Mouse (Mus musculus) heart, embryonic 15.5 days (tissue): ENCODE data around the gene Ing5. TPM values are rescaled to one million over a fixed set of nuclear protein-coding genes. Genes with fewer than 3 reads are reported as not detected.
"Not testable (repeated sequence)": the region's sequence is repeated elsewhere in the genome, so short reads cannot be mapped to it uniquely, and the experiment has no call there.

Experiments
- ATAC-seq: fragments of 200-750 bp; cut with Nextera tagmentation; replicated peaks from 2 replicates; pipeline ENCODE4 v1.8.0; 2017; ENCODE audit warnings: low read depth, moderate TSS enrichment; ENCODE audit not compliant: insufficient number of reproducible peaks, insufficient read depth, low FRiP score
- H3K27ac ChIP-seq: fragments of 300-500 bp; sonication (generic); 2 replicates; pipeline ENCODE4 v1.5.1; 2015; ENCODE audit warnings: mild to moderate bottlenecking, inconsistent platforms
- H3K27me3 ChIP-seq: fragments of 300-500 bp; sonication (generic); 2 replicates; pipeline ENCODE4 v1.6.1; 2015; ENCODE audit warnings: inconsistent platforms
- H3K36me3 ChIP-seq: fragments of 300-500 bp; sonication (generic); 2 replicates; pipeline ENCODE4 v1.6.1; 2015; ENCODE audit warnings: mild to moderate bottlenecking, inconsistent platforms
- H3K4me1 ChIP-seq: fragments of 300-500 bp; sonication (generic); replicated peaks from 2 replicates; pipeline ENCODE4 v1.6.1; 2015; ENCODE audit warnings: inconsistent platforms
- H3K4me2 ChIP-seq: fragments of 300-500 bp; sonication (generic); 2 replicates; pipeline ENCODE4 v1.6.1; 2015; ENCODE audit warnings: inconsistent platforms, mild to moderate bottlenecking, moderate library complexity
- H3K4me3 ChIP-seq: fragments of 300-500 bp; sonication (generic); 2 replicates; pipeline ENCODE4 v1.5.1; 2015; ENCODE audit warnings: mild to moderate bottlenecking, inconsistent platforms
- H3K9ac ChIP-seq: fragments of 300-500 bp; sonication (generic); 2 replicates; pipeline ENCODE4 v1.6.1; 2015; ENCODE audit warnings: mild to moderate bottlenecking, inconsistent platforms
- H3K9me3 ChIP-seq: fragments of 300-500 bp; sonication (generic); replicated peaks from 2 replicates; pipeline ENCODE4 v1.6.1; 2016; ENCODE audit warnings: inconsistent platforms
- WGBS: fragments of 180-500 bp; shearing (Covaris S2); methylation state at CpG from one replicate; pipeline ENCODE4 v1.1.7; 2015; ENCODE audit warnings: mixed read lengths; 5-methylcytosine and 5-hydroxymethylcytosine counted together
- polyA plus RNA-seq: library from polyadenylated mRNA; unstranded; fragments of >200 nt; fragmentation: Nextera tagmentation; extraction: Ambion mirVana; gene quantifications from 2 replicates; pipeline ENCODE4 v1.2.1, GENCODE M21; 2015

The Ing5 gene
- 10.3 and 11.9 TPM in 2 replicates for polyA plus RNA-seq

DNA sequence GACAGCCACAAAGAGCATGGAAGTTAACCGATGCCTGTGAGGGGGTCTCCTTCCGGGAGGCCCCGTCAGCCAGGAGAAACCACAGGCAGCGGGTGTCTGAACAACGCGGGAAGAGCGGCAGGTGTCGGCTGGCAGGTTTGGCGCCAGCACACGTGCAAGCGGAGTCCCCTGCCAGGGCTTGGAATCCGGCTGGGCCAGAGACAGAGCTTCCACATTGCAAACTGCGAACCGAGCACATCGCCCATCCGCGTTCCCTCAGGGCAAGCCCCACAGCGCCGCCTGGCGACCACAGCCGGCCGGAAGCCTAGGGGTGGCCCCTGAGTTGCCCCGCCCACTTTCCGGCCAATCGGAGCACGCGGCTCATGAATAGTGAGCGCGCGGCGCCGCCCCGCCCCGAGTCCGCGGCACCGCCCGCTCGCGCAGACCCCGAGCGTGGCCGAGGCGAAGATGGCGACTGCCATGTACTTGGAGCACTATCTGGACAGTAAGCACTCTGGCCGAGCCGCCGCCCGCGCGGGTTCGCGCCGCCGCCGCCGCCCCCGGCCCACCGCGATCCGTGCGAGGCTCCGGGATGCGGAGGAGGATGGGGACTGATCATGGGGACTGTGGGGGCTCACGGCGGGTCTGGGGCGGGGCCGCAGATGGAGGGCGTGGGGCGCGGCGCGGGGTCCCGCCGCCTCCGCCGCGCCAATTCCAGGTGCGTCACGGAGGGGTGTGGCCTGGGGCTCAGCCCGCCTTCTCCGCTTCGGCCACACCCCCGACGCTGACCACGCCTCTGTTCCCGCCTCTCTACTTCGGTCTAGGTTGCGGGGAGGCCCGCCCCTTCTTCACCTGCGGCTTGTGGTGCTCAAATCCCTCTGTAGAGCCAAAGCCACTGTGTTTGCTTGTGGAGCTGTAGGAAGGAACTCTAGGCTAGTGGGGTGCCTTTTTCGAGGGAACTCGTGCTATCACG is at the start of gene Ing5:
Ing5 (plus strand) TSS at position 410 of the 952 bp plus-strand sequence.
- peak within 1 kb of the TSS; percentile 90 for H3K9ac ChIP-seq
- peak within 1 kb of the TSS; percentile 98 for H3K4me2 ChIP-seq
- WGBS: under 1% methylated on average over 93 of the region's 94 CpGs
- H3K36me3 ChIP-seq: peaks cover 31% of the 10 kb centered on the region
- peak; percentile 97 for ATAC-seq
- H3K27me3 ChIP-seq: no peaks in the 10 kb centered on the region
- peaks cover 34% of the 10 kb centered on the region for H3K4me1 ChIP-seq
- H3K4me3 ChIP-seq: peak within 1 kb of the TSS; percentile 94
- H3K9me3 ChIP-seq: no peaks in the 10 kb centered on the region
- H3K27ac ChIP-seq: peak within 1 kb of the TSS; percentile 98

DNA sequence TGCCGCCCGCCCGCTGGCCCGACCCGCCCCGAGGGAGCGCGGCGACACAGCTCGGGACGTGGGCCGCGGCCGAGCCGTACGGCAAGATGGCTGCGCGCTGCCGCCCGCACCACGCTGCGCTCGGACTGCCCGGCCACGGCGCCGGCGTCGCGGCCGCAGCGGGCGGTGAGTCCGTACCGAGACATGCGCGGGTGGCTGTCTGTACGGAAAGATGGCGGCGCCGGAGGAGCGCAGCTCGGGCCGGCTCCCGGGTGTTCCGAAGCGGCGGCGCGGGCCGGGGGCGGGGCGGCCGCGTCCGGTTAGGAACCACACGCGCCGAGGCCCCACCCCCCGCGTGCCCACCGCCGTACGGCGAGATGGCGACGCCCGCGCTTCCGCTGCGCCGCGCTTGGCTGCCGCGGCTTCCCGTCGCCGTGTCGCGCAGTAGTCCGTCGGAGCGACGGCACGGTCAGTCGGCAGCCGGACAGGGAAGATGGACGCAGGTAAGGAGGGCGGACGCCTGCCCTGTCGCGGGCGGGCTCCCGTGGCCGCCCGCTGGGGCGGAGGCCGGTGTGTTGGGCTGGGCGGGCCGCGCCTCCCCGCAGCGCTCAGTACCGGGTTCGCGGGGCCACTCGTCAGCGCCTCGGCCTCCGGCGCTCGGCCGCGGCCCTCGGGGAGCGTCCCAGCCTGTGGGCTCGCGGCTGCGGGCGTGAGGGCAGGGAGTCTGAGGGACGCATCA is 49.0 kb upstream of the Ing5 start, which contains the start of gene Thap4:
Thap4 (minus strand) TSS at position 292 of the 718 bp plus-strand sequence.
- Histone ChIP-seq H3K4me1 (peaks cover 22% of the 10 kb centered on the region), H3K27ac (peak within 1 kb of the TSS; percentile 88), H3K9ac (peak within 1 kb of the TSS; percentile 96), H3K9me3 (no peaks in the 10 kb centered on the region), H3K36me3 (peaks cover 5% of the 10 kb centered on the region; the same call in 1 of the 2 replicates), H3K4me2 (peak within 1 kb of the TSS; percentile 93), H3K27me3 (no peaks in the 10 kb centered on the region), H3K4me3 (peak within 1 kb of the TSS; percentile 98)
- WGBS: under 1% methylated on average over 121 of the region's 121 CpGs
- peak; percentile 92 for ATAC-seq

- WGBS: under 1% methylated on average over 13 of the region's 13 CpGs
- peak overlapping the region; percentile 93 for H3K4me2 ChIP-seq
- H3K9ac ChIP-seq: peak overlapping the region; percentile 96
- H3K27ac ChIP-seq: peak overlapping the region; percentile 88
- no peaks in the 10 kb centered on the region for H3K27me3 ChIP-seq
- ATAC-seq: no peak
- H3K4me1 ChIP-seq: peaks cover 22% of the 10 kb centered on the region
- no peaks in the 10 kb centered on the region for H3K9me3 ChIP-seq
- peak overlapping the region; percentile 98 for H3K4me3 ChIP-seq
- H3K36me3 ChIP-seq: no peaks in the 10 kb centered on the region
Observed at GRCm38 (mm10) chr1:93755291-93755610, 48.5 kb upstream of the Ing5 start.

GRCm38 (mm10) chr1:93755618-93756017 is 48.1 kb upstream of the Ing5 start:
- H3K4me1 ChIP-seq: peaks cover 22% of the 10 kb centered on the region
- H3K4me2 ChIP-seq: peak overlapping the region; percentile 93
- peak overlapping the region; percentile 88 for H3K27ac ChIP-seq
- no peak for ATAC-seq
- H3K27me3 ChIP-seq: no peaks in the 10 kb centered on the region
- H3K4me3 ChIP-seq: peak overlapping the region; percentile 98
- 30% methylated on average over 7 of the region's 7 CpGs for WGBS
- no peaks in the 10 kb centered on the region for H3K36me3 ChIP-seq
- H3K9ac ChIP-seq: peak overlapping the region; percentile 96
- no peaks in the 10 kb centered on the region for H3K9me3 ChIP-seq

- no peaks in the 10 kb centered on the region for H3K9me3 ChIP-seq
- H3K4me1 ChIP-seq: peaks cover 22% of the 10 kb centered on the region
- no peak overlapping the region for H3K27ac ChIP-seq
- ATAC-seq: no peak
- H3K4me3 ChIP-seq: 0 out of 2 replicates have a peak overlapping the region, but pooled peaks have one; percentile 98
- no peak overlapping the region; the same call in 1 of the 2 replicates for H3K4me2 ChIP-seq
- H3K27me3 ChIP-seq: no peaks in the 10 kb centered on the region
- H3K9ac ChIP-seq: no peak overlapping the region
- no peaks in the 10 kb centered on the region for H3K36me3 ChIP-seq
Observed at GRCm38 (mm10) chr1:93756154-93756553, 47.6 kb upstream of the Ing5 start.

DNA sequence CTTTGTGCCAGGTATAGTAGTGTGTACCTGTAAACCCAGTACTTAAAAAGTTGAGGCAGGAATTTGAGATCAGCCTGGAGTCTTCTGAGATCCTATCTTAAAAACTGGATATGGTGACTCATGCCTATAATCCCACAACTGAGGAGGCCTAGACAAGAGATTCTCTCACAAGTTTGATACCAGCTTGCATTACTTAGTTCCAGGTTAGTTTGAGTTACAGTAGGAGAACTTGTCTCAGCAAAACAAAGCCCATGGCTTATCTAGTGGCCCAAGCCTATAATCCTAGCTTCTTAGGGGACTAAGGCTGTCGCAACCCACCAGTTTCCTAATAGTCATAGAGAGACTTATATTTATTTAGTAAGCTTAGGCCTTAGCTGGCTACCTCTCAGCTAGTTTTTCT is 43.7 kb upstream of the Ing5 start:
- H3K36me3 ChIP-seq: no peaks in the 10 kb centered on the region
- no peaks in the 10 kb centered on the region for H3K27me3 ChIP-seq
- H3K4me3 ChIP-seq: no peak overlapping the region
- ATAC-seq: no peak
- no peak overlapping the region for H3K9ac ChIP-seq
- H3K4me1 ChIP-seq: peaks cover 12% of the 10 kb centered on the region
- 93% methylated on average over 1 of the region's 1 CpGs for WGBS
- no peak overlapping the region for H3K4me2 ChIP-seq
- no peak overlapping the region for H3K27ac ChIP-seq
- no peaks in the 10 kb centered on the region for H3K9me3 ChIP-seq

DNA sequence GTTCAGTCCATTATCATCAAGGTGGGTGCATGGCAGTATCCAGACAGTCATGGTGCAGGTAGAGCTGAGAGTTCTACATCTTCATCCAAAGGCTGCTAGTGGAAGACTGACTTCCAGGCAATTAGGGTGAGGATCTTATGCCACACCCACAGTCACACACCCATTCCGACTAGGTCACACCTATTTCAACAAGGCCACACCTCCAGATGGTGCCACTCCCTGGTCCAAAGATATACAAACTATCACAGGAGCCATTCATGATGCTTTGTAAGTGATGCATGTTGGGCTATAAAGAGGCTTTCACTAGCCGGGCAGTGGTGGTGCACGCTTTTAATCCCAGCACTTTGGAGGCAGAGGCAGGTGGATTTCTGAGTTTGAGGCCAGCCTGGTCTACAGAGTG is 40.2 kb upstream of the Ing5 start:
- ATAC-seq, H3K9ac ChIP-seq: not testable (repeated sequence)

DNA sequence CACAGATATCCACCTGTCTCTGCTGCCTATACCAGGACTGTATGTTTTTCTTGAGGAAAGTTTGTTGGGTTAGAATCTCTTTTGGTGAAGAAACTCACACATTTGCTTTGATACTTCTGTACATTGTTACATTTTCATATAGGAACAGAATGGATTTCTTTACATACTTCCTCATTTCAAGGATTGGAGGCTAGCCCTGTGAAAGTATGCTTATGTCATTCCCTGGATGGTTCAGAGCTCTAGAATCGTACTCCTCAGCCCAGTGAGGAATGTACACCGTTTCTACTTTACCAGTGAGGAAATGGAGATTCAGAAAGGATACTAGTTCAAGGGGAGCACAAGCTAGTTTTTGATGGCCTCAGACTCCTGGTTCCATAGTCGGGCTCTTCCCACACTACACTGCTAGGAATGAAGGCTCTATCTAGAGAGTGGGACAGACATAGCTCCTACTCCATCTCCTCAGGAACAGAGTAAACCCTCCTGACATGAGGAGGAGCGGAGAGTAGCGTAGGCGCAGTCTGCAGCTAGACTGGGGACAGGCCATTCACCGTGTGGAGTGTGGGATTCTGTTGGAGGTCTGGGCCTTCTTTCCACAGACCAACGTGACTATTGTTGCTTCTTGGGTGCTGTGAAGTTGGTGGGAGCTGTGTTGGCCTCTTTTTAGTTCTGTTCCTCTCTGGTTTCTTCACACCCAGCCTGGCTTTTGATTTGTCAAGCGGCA is 38.7 kb upstream of the Ing5 start:
- no peak overlapping the region for H3K9ac ChIP-seq
- no peak for ATAC-seq
- H3K27me3 ChIP-seq: no peaks in the 10 kb centered on the region
- WGBS: 89% methylated on average over 9 of the region's 9 CpGs
- H3K9me3 ChIP-seq: no peaks in the 10 kb centered on the region
- H3K4me2 ChIP-seq: no peak overlapping the region
- no peaks in the 10 kb centered on the region for H3K4me1 ChIP-seq
- peaks cover 17% of the 10 kb centered on the region for H3K36me3 ChIP-seq
- H3K27ac ChIP-seq: no peak overlapping the region
- H3K4me3 ChIP-seq: no peak overlapping the region

More for the DNA sequence above, 40.2 kb upstream of the Ing5 start:
- not testable (repeated sequence) for H3K27ac ChIP-seq, H3K9me3 ChIP-seq, H3K36me3 ChIP-seq, H3K4me3 ChIP-seq, H3K27me3 ChIP-seq, H3K4me1 ChIP-seq, H3K4me2 ChIP-seq
- 91% methylated on average over 3 of the region's 3 CpGs for WGBS

DNA sequence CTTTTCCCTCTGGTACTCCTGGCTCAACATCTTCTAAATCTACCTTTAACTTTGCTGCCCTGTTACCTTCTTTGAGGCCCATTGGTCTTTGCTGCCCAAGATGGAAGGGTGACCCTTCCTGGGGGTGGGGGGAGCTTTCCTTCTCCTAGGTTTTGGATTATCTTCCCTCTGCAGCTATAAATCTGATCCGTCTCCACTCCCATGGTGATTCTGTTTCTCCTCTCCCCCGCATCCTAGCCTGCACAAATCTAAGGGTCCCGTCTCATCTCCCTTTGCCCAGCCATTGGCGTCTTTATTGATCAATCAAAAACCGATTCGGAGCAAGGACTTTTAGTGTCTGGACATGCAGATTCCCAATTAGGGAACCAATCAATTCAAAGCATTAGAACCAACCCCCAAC is 36.2 kb upstream of the Ing5 start:
- Histone ChIP-seq H3K4me1 (no peaks in the 10 kb centered on the region), H3K9ac (no peak overlapping the region), H3K27me3 (no peaks in the 10 kb centered on the region), H3K4me3 (no peak overlapping the region), H3K27ac (no peak overlapping the region), H3K9me3 (no peaks in the 10 kb centered on the region), H3K36me3 (peaks cover 26% of the 10 kb centered on the region), H3K4me2 (no peak overlapping the region)
- 95% methylated on average over 6 of the region's 6 CpGs for WGBS
- no peak for ATAC-seq

- WGBS: 74% methylated on average over 3 of the region's 3 CpGs
- no peak overlapping the region for H3K4me2 ChIP-seq
- H3K4me3 ChIP-seq: no peak overlapping the region
- H3K9me3 ChIP-seq: no peaks in the 10 kb centered on the region
- no peak overlapping the region for H3K27ac ChIP-seq
- peaks cover 44% of the 10 kb centered on the region for H3K36me3 ChIP-seq
- no peak overlapping the region for H3K9ac ChIP-seq
- ATAC-seq: no peak
- H3K4me1 ChIP-seq: no peaks in the 10 kb centered on the region
- no peaks in the 10 kb centered on the region for H3K27me3 ChIP-seq
Observed at GRCm38 (mm10) chr1:93769901-93770300, 33.9 kb upstream of the Ing5 start.

GRCm38 (mm10) chr1:93776686-93777085 is 27.1 kb upstream of the Ing5 start:
- no peaks in the 10 kb centered on the region for H3K9me3 ChIP-seq
- no peak overlapping the region for H3K27ac ChIP-seq

More at GRCm38 (mm10) chr1:93776686-93777085, 27.1 kb upstream of the Ing5 start:
- WGBS: 90% methylated on average over 5 of the region's 5 CpGs
- Histone ChIP-seq H3K27me3 (no peaks in the 10 kb centered on the region), H3K4me2 (no peak overlapping the region), H3K9ac (no peak overlapping the region), H3K4me3 (no peak overlapping the region), H3K36me3 (peaks cover 70% of the 10 kb centered on the region), H3K4me1 (no peaks in the 10 kb centered on the region)
- no peak for ATAC-seq
